Mouse (Mus musculus) ovary, adult 10 weeks (tissue): ENCODE data around the gene Nptx2. TPM values are rescaled to one million over a fixed set of nuclear protein-coding genes. Genes with fewer than 3 reads are reported as not detected.

ENCODE experiments used
- polyA plus RNA-seq: library from polyadenylated mRNA; stranded (reverse); fragments of 350-450 nt; fragmentation: Illumina TruSeq; extraction: RNeasy Lipid Tissue Mini Kit (QIAGEN cat#74804); gene quantifications from one replicate; pipeline ENCODE4 v1.2.3, GENCODE M21; 2014

Nptx2 gene
- polyA plus RNA-seq = 0.51 TPM

GRCm38 (mm10) chr5:144545653-144546422 is at the start of gene Nptx2:
TSS of gene Nptx2 (plus strand) at chr5:144545902.

Other genes starting within 250 kb of the Nptx2 start
- gene Baiap2l1, start 187.8 kb upstream of the Nptx2 start, polyA plus RNA-seq = 18.2 TPM
- 0.20 TPM for gene Tmem130, start 215.9 kb downstream of the Nptx2 start, polyA plus RNA-seq
- gene Trrap, start 221.8 kb downstream of the Nptx2 start, polyA plus RNA-seq = 21.9 TPM